Mouse (Mus musculus) layer of hippocampus, adult 18-20 months (tissue): ENCODE measurements at regions not wholly inside any gene's neighbourhood (a gene's known extent, or its start where the extent isn't known, plus 50 kb on each side); places are given as distances from the start of the nearest gene placed in this dataset.

ENCODE experiments used
- DNase-seq, 2 experiments: peaks; one replicate each; pipeline ENCODE4 v3.0.0; 2022; ENCODE audit warnings: low spot score in 2 of 2

GRCm38 (mm10) chr15:7683235-7683974 lies 127.2 kb upstream of the Gdnf start:
- no peak for DNase-seq

GRCm38 (mm10) chr15:7691251-7691650 lies 119.4 kb upstream of the Gdnf start:
- no peak for DNase-seq

- no peak for DNase-seq
Measured at GRCm38 (mm10) chr15:7692096-7692495, 118.5 kb upstream of the Gdnf start.

GRCm38 (mm10) chr15:7694037-7694436 lies 116.6 kb upstream of the Gdnf start:
- DNase-seq = no peak

- DNase-seq = no peak
Measured at GRCm38 (mm10) chr15:7697724-7698123, 112.9 kb upstream of the Gdnf start.

GRCm38 (mm10) chr15:7708836-7709235 lies 101.8 kb upstream of the Gdnf start:
- DNase-seq = no peak

- no peak for DNase-seq
Measured at GRCm38 (mm10) chr15:7714641-7715040, 96.0 kb upstream of the Gdnf start.

- no peak for DNase-seq
Measured at GRCm38 (mm10) chr15:7716188-7716587, 94.5 kb upstream of the Gdnf start.

- no peak for DNase-seq
Measured at GRCm38 (mm10) chr15:7723202-7723721, 87.4 kb upstream of the Gdnf start.

GRCm38 (mm10) chr15:7723770-7724169 lies 86.9 kb upstream of the Gdnf start:
- no peak for DNase-seq

- peak in 1 of 2 experiments; percentile 6 for DNase-seq
Measured at GRCm38 (mm10) chr15:7725505-7725904, 85.1 kb upstream of the Gdnf start.

- no peak for DNase-seq
Measured at GRCm38 (mm10) chr15:7747586-7747985, 63.1 kb upstream of the Gdnf start.

- no peak for DNase-seq
Measured at GRCm38 (mm10) chr15:7750441-7750840, 60.2 kb upstream of the Gdnf start.
